Mouse (Mus musculus): ENCODE measurements around the gene Ei24.
A peak's percentile ranks its signal among the peaks of the same experiment; 100 is the strongest.

Gene Ei24

GRCm38 (mm10) chr9:36796781-36797555, at the start of gene Ei24:
Ei24 (minus strand) TSS chr9:36797393.
- peak; percentile 96 to 99 for DNase-seq (ENCODE audit: inconsistent age in 2 of 2, low spot score in 1 of 2)

DNA sequence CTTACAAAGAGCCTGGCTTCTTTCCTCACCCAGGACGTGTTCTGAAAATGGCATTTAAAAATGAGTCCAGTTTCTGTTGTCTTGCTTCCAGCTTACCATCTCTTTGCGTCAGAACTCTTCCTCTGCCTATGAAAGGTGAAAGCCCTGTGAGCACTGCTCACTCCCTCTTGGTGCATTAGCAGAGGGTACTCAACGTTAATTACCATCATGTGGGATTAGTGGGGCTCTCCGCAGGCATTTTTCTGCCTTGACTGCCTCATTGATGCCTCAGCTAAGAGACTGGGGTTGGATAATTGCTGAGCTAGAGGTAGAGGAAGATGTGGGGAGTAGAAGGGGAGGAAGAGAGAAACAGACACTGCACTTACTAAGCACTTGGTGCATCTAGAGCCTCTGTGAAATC, 49.2 kb upstream of the Ei24 start:
- no peak for DNase-seq (ENCODE audit: inconsistent age in 2 of 2, low spot score in 1 of 2)

DNA sequence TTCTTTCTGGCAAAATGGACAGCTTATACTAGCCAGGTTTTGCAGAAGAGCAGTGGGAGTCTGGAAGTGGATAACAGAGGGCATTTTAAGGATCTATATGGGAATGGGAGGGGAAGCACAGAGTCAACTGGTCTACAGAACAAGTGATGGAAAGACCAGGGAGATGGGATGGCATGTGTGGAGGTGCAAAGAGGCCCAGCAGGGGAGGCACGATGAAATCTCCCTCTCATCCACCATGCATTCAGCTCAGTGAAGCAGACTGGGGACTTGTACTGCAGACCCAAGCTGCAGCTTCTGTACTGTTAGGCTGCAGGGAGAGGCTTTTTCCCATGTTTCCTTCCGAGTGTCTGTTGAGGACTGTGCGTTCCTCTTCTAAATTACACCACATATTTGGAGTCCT, 36.7 kb upstream of the Ei24 start:
- DNase-seq (ENCODE audit: inconsistent age in 2 of 2, low spot score in 1 of 2), result no peak

DNA sequence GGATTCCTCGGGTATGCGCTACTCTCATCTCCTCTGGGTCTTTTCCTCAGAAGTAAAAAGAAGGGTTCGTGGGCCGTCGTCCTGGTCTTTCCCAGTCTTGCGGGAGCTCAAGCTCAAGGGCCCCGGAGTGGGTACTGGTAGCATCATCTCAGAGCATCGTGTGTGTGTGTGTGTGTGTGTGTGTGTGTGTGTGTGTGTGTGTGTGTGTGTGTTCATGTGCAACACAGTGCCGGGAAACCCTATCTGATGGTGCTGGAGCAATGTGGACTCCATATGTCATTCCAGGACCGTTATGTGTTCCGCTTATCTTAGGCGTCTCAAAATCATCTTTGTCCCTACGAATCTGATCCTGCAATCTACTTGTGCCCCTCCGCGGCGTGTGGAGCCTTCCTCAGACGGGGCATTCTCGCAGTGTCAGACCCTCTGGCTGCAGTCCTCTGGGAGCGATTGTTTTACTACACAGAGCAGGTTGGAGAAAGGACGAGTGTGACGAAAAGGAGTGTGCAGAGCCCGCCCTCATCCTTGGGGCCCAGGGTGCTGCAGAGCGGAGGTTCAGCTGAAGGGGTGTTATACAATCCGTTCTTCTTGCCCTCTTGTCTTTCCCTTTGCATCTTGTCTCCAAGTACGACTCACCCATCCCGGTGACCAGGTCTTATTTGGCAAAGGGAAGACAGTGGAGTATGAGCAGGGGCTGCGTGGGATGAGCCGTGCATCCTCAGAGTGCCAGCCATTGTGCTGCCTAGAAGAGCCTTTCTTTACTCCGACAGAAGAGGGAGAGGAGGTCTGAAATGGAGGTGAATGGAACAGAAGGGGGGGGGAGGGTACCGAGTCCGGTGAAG, 36.1 kb upstream of the Ei24 start:
- DNase-seq (ENCODE audit: inconsistent age in 2 of 2, low spot score in 1 of 2), result peak; percentile 19 to 69

DNA sequence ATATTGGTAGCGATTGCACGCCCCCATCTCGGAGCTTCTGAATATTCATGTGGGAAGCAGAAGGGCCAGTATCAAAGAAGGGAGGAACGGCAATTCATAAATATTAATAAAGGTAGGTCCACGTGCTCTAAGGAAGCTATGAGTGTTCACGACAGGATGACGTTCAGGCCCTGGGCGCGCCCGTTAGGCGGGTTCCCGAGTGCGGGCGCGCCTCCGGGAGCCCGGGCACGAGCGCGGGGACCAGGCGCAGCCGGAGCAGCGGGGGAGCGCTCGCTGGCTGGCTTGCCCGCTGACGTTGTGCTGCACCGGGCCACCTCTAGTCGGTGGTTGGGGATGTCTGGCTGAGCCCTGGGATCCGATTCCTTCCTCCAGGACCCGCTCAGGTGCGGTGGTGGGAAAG, 35.3 kb upstream of the Ei24 start:
- peak; percentile 82 to 89 for DNase-seq (ENCODE audit: inconsistent age in 2 of 2, low spot score in 1 of 2)

DNA sequence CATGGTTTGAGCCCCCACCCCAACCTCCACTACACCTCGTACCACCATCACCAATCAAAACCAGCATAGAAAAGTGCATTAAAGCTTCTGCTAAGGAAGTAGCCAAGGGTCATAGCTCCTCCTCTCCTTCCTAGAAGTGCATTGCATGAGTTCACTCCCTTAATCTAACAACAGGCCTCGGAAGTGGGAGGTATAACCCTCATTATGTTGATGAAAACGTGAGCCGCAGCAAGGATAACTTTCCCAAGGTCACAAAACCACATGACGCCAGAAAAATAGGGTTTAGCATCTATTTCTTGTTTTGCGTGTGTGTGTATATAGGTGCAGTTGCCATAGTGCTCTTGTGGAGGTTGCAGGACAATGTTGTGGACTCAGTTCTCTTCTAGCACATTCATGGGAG, 34.2 kb upstream of the Ei24 start:
- no peak for DNase-seq (ENCODE audit: inconsistent age in 2 of 2, low spot score in 1 of 2)

- no peak for DNase-seq (ENCODE audit: inconsistent age in 2 of 2, low spot score in 1 of 2)
Observed at GRCm38 (mm10) chr9:36826612-36827363, 29.6 kb upstream of the Ei24 start.

- DNase-seq (ENCODE audit: inconsistent age in 2 of 2, low spot score in 1 of 2), result no peak
Observed at GRCm38 (mm10) chr9:36822024-36822423, 24.8 kb upstream of the Ei24 start.

GRCm38 (mm10) chr9:36821644-36822000, 24.4 kb upstream of the Ei24 start, which contains the start of gene Fez1:
Fez1 (plus strand) TSS chr9:36821864.
- peak; percentile 11 to 35 for DNase-seq (ENCODE audit: inconsistent age in 2 of 2, low spot score in 1 of 2)

DNA sequence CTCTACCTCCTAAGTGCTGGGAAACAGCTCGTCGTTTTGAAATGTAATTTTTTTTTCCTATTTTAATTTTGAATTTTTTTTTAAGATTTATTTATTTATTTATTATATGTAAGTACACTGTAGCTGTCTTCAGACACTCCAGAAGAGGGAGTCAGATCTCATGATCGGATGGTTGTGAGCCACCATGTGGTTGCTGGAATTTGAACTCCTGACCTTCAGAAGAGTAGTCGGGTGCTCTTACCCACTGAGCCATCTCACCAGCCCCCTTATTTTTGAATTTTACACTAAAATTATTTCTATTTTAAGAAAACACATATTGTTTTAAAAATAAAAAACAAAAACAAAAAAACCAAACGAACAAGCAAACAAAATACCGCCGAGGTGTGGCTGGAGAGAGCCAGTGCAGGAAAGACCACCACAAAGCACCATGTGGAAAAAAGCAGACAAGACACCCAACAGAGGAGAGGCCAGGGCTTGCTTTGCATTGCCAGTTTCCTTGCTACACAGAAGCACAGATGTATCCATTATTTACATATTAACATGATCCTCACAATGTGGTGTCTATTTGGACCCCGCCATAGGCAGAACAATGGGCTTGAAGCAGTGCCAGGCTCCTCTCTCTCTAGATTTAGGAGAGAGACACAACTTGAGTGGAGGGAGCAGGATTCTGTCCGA, 23.9 kb upstream of the Ei24 start:
- DNase-seq (ENCODE audit: inconsistent age in 2 of 2, low spot score in 1 of 2), result no peak

- DNase-seq (ENCODE audit: inconsistent age in 2 of 2, low spot score in 1 of 2), result no peak
Observed at GRCm38 (mm10) chr9:36818905-36819304, 21.7 kb upstream of the Ei24 start.

- DNase-seq (ENCODE audit: inconsistent age in 2 of 2, low spot score in 1 of 2), result no peak
Observed at GRCm38 (mm10) chr9:36814486-36814885, 17.3 kb upstream of the Ei24 start.

- DNase-seq (ENCODE audit: inconsistent age in 2 of 2, low spot score in 1 of 2), result no peak
Observed at GRCm38 (mm10) chr9:36808126-36808785, 11.1 kb upstream of the Ei24 start.

DNA sequence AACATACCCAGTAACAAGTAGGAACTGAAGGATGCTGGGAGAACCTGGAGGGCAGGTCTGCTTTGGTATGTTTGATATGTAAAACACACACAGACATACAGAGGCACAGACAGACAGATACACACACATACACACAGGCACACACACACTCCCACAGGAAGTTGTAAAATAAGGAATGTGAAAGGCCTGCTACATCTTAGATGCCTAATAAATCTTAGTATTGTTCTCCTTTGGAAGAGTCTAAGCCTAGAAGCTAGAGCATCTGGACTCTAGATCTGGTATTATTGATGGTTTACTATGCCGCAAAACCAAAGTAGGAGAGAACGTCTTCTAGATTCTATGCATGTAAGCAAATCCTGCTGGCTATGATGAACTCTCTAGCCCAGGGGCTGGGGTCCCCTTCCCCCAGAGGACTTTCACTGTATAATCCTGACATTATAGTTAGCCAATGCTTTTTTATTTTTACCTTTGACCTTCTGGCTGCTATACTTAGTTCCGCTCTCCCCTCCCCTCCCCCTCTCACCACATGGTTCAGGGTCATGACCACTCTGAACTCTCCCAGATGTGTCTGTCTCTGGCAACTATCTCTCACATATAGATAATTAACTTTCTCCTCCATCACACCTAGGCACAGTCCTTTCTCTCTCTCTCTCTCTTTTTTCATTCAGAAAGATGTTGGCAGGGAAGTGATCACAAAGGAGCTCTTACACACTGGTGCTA, 8.2 kb upstream of the Ei24 start:
- no peak for DNase-seq (ENCODE audit: inconsistent age in 2 of 2, low spot score in 1 of 2)

DNA sequence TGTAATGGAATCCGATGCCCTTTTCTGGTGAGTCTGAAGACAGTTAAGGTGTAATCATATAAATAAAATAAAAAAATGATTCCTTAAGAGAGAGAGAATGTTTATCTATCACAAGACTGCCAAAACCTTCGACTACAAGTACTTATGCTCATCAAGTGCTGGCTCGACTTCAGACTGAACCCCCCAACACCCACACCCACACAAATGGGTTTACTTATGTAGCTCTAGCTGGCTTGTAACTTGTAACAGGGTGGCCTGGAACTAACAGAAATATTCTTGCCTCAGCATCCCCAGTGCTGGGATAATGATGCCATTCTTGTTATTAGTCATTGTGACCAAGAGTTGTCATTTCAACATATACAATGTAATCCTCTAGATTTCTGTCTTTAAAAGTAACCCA, 6.7 kb upstream of the Ei24 start:
- no peak for DNase-seq (ENCODE audit: inconsistent age in 2 of 2, low spot score in 1 of 2)

- no peak for DNase-seq (ENCODE audit: inconsistent age in 2 of 2, low spot score in 1 of 2)
Observed at GRCm38 (mm10) chr9:36803386-36803785, 6.2 kb upstream of the Ei24 start.

DNA sequence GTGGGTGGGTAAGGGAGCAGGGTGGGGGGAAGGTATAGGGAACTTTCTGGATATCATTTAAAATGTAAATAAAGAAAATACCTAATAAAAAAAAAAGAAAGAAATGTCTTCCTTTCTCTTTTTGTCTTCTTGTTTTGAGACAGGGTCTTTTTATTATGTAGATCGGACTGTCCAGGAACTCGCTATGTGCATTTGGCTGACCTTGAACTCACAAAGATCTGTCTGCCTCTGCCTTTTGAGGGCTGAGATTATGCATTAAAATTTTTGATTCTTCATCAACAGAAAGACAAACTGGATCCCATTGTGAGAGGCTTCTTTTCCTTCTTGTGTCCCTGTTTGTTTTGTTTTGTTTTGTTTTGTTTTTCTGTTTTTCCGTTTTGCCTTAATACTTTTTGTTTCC, 5.8 kb upstream of the Ei24 start:
- DNase-seq (ENCODE audit: inconsistent age in 2 of 2, low spot score in 1 of 2), result no peak

DNA sequence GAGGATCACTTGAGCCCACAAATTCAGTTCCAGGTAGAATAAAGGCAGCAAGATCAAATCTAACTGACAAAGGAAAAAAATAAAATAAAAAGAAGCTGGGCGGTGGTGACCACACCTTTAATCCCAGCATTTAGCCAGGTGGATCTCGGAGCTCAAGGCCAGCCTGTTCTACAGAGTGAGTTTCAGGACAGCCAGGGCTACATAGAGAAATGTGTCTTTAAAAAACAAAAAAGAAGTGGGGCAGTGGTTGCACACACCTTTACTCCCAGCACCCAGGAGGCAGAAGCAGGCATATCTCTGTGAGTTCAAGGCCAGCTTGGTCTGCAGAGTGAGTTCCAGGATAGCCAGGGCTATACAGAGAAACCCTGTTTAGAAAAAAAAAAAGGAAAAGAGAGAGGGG, 4.8 kb upstream of the Ei24 start:
- no peak for DNase-seq (ENCODE audit: inconsistent age in 2 of 2, low spot score in 1 of 2)

- DNase-seq (ENCODE audit: inconsistent age in 2 of 2, low spot score in 1 of 2), result no peak
Observed at GRCm38 (mm10) chr9:36796224-36796623, 969 bp downstream of the Ei24 start.

DNA sequence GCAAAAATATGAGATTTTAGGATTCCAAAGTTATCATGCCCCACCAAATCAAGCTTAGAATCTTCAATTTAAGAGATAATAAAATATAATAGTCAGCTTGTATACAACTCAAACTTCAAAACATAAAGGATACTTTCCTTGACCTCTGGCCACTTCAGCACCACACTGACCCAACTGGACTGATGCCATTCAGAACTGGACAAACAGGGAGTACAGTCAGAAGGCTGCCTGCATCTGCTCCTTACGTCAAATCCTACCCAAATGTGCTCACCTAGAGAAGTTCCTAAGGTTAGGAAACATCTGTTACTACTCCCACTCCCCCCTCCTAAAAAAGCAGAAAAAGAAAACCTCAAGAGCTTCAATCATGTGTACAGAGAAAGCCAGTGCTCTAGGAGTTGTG, 1.6 kb downstream of the Ei24 start:
- DNase-seq (ENCODE audit: inconsistent age in 2 of 2, low spot score in 1 of 2), result peak; percentile 28 to 60

Data from adrenal gland, adult (tissue).